Mouse (Mus musculus): Measurements from ENCODE around the gene Msi2. TPM values are rescaled to one million over a fixed set of nuclear protein-coding genes. Genes with fewer than 3 reads are reported as not detected.

The Msi2 gene
- total RNA-seq, 2 experiments from 2014 or later, result 181 to 262 TPM

GRCm38 (mm10) chr11:88404816-88405613, 313.3 kb downstream of the Msi2 start:
- DNase-seq, result peak in 1 of 2 experiments; percentile 25

GRCm38 (mm10) chr11:88404247-88404677, 314.1 kb downstream of the Msi2 start:
- no peak for DNase-seq

GRCm38 (mm10) chr11:88402290-88402689, 316.0 kb downstream of the Msi2 start:
- DNase-seq, result peak; percentile 61

- DNase-seq, result no peak
Measured at GRCm38 (mm10) chr11:88401333-88401732, 317.0 kb downstream of the Msi2 start.

- DNase-seq, result no peak
Measured at GRCm38 (mm10) chr11:88400926-88401325, 317.4 kb downstream of the Msi2 start.

GRCm38 (mm10) chr11:88400235-88400634, 318.1 kb downstream of the Msi2 start:
- peak; percentile 50 to 68 for DNase-seq

GRCm38 (mm10) chr11:88399431-88399830, 318.9 kb downstream of the Msi2 start:
- DNase-seq, result no peak

- DNase-seq, result no peak
Measured at GRCm38 (mm10) chr11:88399028-88399427, 319.3 kb downstream of the Msi2 start.

GRCm38 (mm10) chr11:88395076-88395990, 323.0 kb downstream of the Msi2 start:
- no peak for DNase-seq

GRCm38 (mm10) chr11:88394341-88395075, 323.8 kb downstream of the Msi2 start:
- no peak for DNase-seq

GRCm38 (mm10) chr11:88392715-88393114, 325.6 kb downstream of the Msi2 start:
- DNase-seq, result no peak

- no peak for DNase-seq
Measured at GRCm38 (mm10) chr11:88391181-88391814, 327.0 kb downstream of the Msi2 start.

- DNase-seq, result no peak
Measured at GRCm38 (mm10) chr11:88389530-88389929, 328.8 kb downstream of the Msi2 start.

GRCm38 (mm10) chr11:88386916-88387315, 331.4 kb downstream of the Msi2 start:
- DNase-seq, result no peak

- no peak for DNase-seq
Measured at GRCm38 (mm10) chr11:88382449-88382848, 335.9 kb downstream of the Msi2 start.

GRCm38 (mm10) chr11:88381145-88381909, 337.0 kb downstream of the Msi2 start:
- DNase-seq, result peak; percentile 47 to 52

- no peak for DNase-seq
Measured at GRCm38 (mm10) chr11:88379635-88380034, 338.7 kb downstream of the Msi2 start.

- no peak for DNase-seq
Measured at GRCm38 (mm10) chr11:88378686-88379339, 339.5 kb downstream of the Msi2 start.

GRCm38 (mm10) chr11:88372589-88372988, 345.7 kb downstream of the Msi2 start:
- no peak for DNase-seq

GRCm38 (mm10) chr11:88369898-88370297, 348.4 kb downstream of the Msi2 start:
- DNase-seq, result peak; percentile 16 to 58
